Mouse (Mus musculus) liver, embryonic 16.5 days (tissue): Measurements from ENCODE around the gene Sarm1. TPM values are rescaled to one million over a fixed set of nuclear protein-coding genes. Genes with fewer than 3 reads are reported as not detected.

Experiments
- ATAC-seq: fragments of 200-750 bp; cut with Nextera tagmentation; 2 replicates; pipeline ENCODE4 v1.8.0; 2017; ENCODE audit warnings: low read depth, mild to moderate bottlenecking, moderate number of reproducible peaks, moderate library complexity
- H3K27ac ChIP-seq: fragments of 300-500 bp; sonication (generic); 2 replicates; pipeline ENCODE4 v1.5.1; 2014; ENCODE audit warnings: mild to moderate bottlenecking, low read length
- H3K27me3 ChIP-seq: fragments of 300-500 bp; sonication (generic); 2 replicates; pipeline ENCODE4 v1.6.1; 2014; ENCODE audit warnings: low read depth, low read length, mixed read lengths; ENCODE audit not compliant: control insufficient read depth, insufficient read depth
- H3K36me3 ChIP-seq: fragments of 300-500 bp; sonication (generic); 2 replicates; pipeline ENCODE4 v1.6.1; 2014; ENCODE audit warnings: mild to moderate bottlenecking; ENCODE audit not compliant: control insufficient read depth, insufficient read depth
- H3K4me1 ChIP-seq: fragments of 300-500 bp; sonication (generic); 2 replicates; pipeline ENCODE4 v1.6.1; 2014; ENCODE audit warnings: low read depth, low read length, mixed read lengths; ENCODE audit not compliant: control insufficient read depth
- H3K4me2 ChIP-seq: fragments of 300-500 bp; sonication (generic); 2 replicates; pipeline ENCODE4 v1.6.1; 2014; ENCODE audit warnings: low read depth, low read length, mixed read lengths
- H3K4me3 ChIP-seq: fragments of 300-500 bp; sonication (generic); 2 replicates; pipeline ENCODE4 v1.5.1; 2014; ENCODE audit warnings: low read depth, mild to moderate bottlenecking, low read length
- H3K9ac ChIP-seq: fragments of 300-500 bp; sonication (generic); 2 replicates; pipeline ENCODE4 v1.6.1; 2014; ENCODE audit warnings: low read depth, low read length
- H3K9me3 ChIP-seq: fragments of 300-500 bp; sonication (generic); replicated peaks from 2 replicates; pipeline ENCODE4 v1.6.1; 2016; ENCODE audit warnings: low read length; ENCODE audit not compliant: control insufficient read depth
- WGBS: fragments of 180-500 bp; shearing (Covaris S2); extraction: QIAGEN DNeasy Blood & Tissue Kit; methylation state at CpG from one replicate; pipeline ENCODE4 v1.1.7; 2014; ENCODE audit not compliant: insufficient replicate concordance; 5-methylcytosine and 5-hydroxymethylcytosine counted together
- polyA plus RNA-seq: library from polyadenylated mRNA; unstranded; fragments of >200 nt; fragmentation: Nextera tagmentation; extraction: Ambion mirVana; gene quantifications from 2 replicates; pipeline ENCODE4 v1.2.1, GENCODE M21; 2015

The Sarm1 gene
- polyA plus RNA-seq, 1 experiment from 2014 or later, result 0.14 TPM

DNA sequence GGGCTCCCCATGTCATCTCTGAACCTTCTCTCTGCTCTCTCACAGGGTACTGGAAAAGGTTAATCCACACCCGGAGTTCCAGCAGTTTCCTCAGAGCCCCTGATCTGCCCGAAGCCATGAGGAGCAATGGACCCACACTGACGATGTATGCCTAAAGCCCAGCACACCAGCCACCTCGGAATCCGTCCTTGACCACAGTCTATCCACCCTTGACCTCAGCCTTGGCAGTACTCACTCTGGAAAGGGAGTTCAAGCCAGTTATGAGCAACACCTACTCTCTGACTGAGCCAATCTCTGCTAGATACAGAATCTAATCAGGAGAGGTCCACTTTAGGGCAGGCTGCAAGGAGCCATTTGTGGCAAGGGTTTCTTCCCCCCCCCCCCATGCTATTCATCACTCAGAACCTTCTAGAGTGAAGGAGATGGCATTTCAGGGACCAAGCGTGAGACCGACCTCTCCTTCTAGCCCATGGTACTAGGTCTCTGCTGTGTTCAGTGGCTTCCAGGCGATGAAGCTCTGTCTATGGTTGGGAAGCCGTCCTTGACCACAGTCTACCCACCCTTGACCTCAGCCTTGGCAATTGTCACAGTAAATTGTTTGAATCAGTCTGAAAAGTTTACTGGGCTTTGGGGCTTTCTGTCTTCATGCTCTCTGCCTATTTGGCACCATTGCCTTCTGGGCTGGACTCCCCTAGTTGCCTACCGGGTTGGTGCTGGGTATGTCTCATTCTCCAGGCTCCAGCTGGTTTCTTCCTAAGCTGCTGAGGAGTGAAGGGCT, 26.0 kb downstream of the Sarm1 start:
- H3K4me2 ChIP-seq, result no peak overlapping the region
- ATAC-seq, result no peak
- H3K36me3 ChIP-seq, result no peaks in the 10 kb centered on the region
- H3K4me3 ChIP-seq, result no peak overlapping the region
- no peaks in the 10 kb centered on the region for H3K9me3 ChIP-seq
- H3K4me1 ChIP-seq, result peaks cover under 1% of the 10 kb centered on the region; the same call in 1 of the 2 replicates
- H3K27ac ChIP-seq, result no peak overlapping the region
- H3K27me3 ChIP-seq, result no peaks in the 10 kb centered on the region
- 65% methylated on average over 10 of the region's 10 CpGs for WGBS
- H3K9ac ChIP-seq, result no peak overlapping the region

- WGBS, result 38% methylated on average over 3 of the region's 3 CpGs
- no peak for ATAC-seq
- H3K27me3 ChIP-seq, result no peaks in the 10 kb centered on the region
- no peak overlapping the region for H3K27ac ChIP-seq
- H3K4me3 ChIP-seq, result no peak overlapping the region
- peaks cover 24% of the 10 kb centered on the region for H3K4me1 ChIP-seq
- H3K4me2 ChIP-seq, result no peak overlapping the region
- no peak overlapping the region for H3K9ac ChIP-seq
- no peaks in the 10 kb centered on the region for H3K9me3 ChIP-seq
- H3K36me3 ChIP-seq, result no peaks in the 10 kb centered on the region
These were observed 29.6 kb downstream of the Sarm1 start for GRCm38 (mm10) chr11:78467932-78468331.

DNA sequence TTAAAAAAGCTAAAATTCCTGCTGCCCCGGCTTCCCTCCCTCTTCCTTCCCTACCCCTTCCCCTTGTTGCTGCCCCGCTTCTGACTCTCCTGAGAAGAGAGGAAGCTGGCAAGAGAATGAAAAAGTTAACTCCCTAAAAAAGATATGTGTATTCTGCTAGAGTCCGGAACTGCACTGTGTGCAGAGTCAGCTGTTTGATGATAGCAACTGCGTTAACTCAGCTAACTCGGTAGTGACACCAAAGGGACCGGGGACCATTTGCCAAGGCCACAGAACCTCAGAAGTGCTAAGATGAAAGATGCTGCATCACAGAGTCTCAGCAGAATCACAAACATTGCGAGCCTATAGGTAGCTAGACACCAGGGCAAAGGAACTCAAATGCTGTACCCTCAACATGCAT, 30.0 kb downstream of the Sarm1 start:
- Histone ChIP-seq H3K27me3 (no peaks in the 10 kb centered on the region), H3K4me2 (no peak overlapping the region), H3K9ac (no peak overlapping the region), H3K36me3 (no peaks in the 10 kb centered on the region), H3K9me3 (no peaks in the 10 kb centered on the region), H3K27ac (no peak overlapping the region), H3K4me1 (peaks cover 24% of the 10 kb centered on the region), H3K4me3 (no peak overlapping the region)
- 62% methylated on average over 7 of the region's 7 CpGs for WGBS
- ATAC-seq, result no peak

DNA sequence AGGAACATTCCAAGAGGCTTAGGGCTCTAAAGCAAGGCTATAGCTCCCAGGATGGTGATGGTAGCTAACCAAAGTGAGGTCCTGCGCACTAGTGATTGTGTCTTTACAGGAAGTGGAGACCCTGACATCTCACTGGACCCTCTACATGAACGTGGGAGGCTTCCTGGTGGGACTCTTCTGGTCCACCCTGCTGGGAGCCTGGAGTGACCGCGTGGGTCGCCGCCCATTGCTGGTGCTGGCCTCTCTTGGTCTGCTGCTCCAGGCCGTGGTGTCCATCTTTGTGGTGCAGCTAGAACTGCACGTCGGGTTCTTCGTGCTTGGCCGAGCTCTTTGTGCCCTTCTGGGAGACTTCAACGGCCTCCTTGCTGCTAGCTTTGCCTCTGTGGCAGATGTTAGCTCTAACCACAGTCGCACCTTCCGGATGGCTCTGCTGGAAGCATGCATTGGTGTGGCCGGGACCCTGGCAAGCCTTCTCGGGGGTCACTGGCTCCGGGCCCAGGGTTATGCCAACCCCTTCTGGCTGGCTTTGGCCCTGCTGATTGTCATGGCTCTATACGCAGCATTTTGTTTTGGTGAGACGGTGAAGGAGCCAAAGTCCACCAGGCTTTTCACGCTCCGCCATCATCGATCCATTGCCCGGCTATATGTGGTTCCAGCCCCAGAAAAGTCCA, 31.2 kb downstream of the Sarm1 start:
- no peak overlapping the region for H3K27ac ChIP-seq
- H3K4me3 ChIP-seq, result peak overlapping the region; percentile 69
- ATAC-seq, result no peak
- H3K27me3 ChIP-seq, result no peaks in the 10 kb centered on the region
- 61% methylated on average over 23 of the region's 23 CpGs for WGBS
- peaks cover 4% of the 10 kb centered on the region; the same call in 1 of the 2 replicates for H3K9me3 ChIP-seq
- H3K9ac ChIP-seq, result peak overlapping the region; percentile 31; the same call in 1 of the 2 replicates
- peak overlapping the region; percentile 80 for H3K4me2 ChIP-seq
- H3K4me1 ChIP-seq, result peaks cover 24% of the 10 kb centered on the region
- H3K36me3 ChIP-seq, result no peaks in the 10 kb centered on the region

DNA sequence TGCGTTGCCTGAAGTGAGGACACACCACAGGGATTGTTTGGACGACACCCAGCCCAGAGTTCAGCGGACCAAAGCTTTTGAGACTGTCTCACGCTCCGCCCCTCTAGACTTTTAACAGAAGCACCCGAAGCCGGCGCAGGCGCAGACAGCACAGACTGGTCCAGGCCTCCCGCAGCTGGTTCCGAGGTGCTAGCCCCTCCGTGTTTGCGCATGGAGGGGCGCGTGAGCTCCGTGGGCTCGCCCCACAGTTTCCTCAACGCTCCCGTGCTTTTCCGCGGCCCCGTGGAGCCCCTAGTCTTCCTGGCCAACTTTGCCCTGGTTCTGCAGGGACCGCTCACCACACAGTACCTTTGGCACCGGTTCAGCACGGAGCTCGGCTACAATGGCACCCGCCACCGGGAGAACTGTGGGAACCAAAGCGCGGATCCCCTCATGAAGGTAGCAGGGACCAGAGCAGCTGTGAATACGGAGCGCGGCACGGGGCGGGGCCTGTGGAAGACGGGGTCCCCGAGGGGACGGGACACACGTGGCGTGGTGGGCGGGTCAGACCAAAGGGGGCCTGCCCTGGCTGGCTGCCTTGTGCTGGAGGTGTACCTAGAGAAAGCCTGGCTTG, 31.9 kb downstream of the Sarm1 start, which contains the start of gene Slc46a1:
Slc46a1 (plus strand) TSS at position 130 of the 613 bp plus-strand sequence.
- peaks cover 24% of the 10 kb centered on the region for H3K4me1 ChIP-seq
- H3K4me2 ChIP-seq, result peak within 1 kb of the TSS; percentile 80
- H3K4me3 ChIP-seq, result peak within 1 kb of the TSS; percentile 69
- under 1% methylated on average over 41 of the region's 41 CpGs for WGBS
- H3K9me3 ChIP-seq, result peaks cover 4% of the 10 kb centered on the region; the same call in 1 of the 2 replicates
- peak within 1 kb of the TSS; percentile 71 for H3K9ac ChIP-seq
- H3K27ac ChIP-seq, result peak within 1 kb of the TSS; percentile 85
- no peaks in the 10 kb centered on the region for H3K36me3 ChIP-seq
- no peaks in the 10 kb centered on the region for H3K27me3 ChIP-seq
- ATAC-seq, result peak; percentile 94

GRCm38 (mm10) chr11:78465116-78465515, 32.4 kb downstream of the Sarm1 start:
- H3K9ac ChIP-seq, result no peak overlapping the region
- ATAC-seq, result no peak
- no peaks in the 10 kb centered on the region for H3K36me3 ChIP-seq
- peak overlapping the region; percentile 69 for H3K4me3 ChIP-seq
- peaks cover 4% of the 10 kb centered on the region; the same call in 1 of the 2 replicates for H3K9me3 ChIP-seq
- H3K27ac ChIP-seq, result no peak overlapping the region
- no peaks in the 10 kb centered on the region for H3K27me3 ChIP-seq
- H3K4me2 ChIP-seq, result peak overlapping the region; percentile 80
- H3K4me1 ChIP-seq, result peaks cover 24% of the 10 kb centered on the region
- 47% methylated on average over 9 of the region's 9 CpGs for WGBS

DNA sequence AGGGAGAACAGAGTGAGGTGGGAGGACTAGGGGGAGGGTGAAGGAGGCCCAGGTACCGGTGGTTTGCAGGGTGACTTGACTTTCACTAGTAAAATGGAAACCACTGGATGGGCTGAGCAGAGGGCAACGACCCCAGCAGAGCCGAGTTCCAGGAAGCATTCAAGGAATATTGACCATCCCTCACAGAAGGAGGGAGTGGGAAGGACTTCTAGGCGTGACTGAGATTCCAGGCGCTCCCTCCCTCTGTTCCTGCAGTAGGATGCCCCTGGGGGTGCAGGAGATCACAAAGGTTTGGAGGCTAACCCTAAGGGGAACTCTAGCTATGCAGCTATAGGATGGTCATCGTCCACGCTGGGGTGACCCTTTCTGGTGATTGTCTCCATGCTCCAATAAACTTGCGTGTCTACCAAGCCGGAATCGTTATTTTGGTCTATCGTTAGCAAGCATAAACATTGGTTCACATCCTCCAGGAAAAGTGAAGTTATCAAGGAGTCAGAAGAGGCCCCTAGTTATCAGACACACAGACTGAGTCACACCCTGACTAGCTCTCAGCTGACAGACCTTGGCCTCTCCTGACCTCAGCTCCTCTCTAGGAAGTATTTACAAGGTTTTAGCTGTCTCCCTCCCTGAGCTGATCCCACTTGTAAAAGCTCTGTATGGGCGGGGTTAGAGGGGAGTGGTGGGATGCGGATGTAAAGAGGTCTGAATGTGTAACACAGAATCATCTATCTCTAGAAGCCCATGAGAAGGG, 34.1 kb downstream of the Sarm1 start:
- no peaks in the 10 kb centered on the region for H3K36me3 ChIP-seq
- H3K9ac ChIP-seq, result no peak overlapping the region
- WGBS, result 45% methylated on average over 13 of the region's 13 CpGs
- H3K4me1 ChIP-seq, result peaks cover 24% of the 10 kb centered on the region
- ATAC-seq, result no peak
- H3K9me3 ChIP-seq, result peaks cover 4% of the 10 kb centered on the region; the same call in 1 of the 2 replicates
- H3K27ac ChIP-seq, result no peak overlapping the region
- H3K4me2 ChIP-seq, result no peak overlapping the region
- H3K27me3 ChIP-seq, result no peaks in the 10 kb centered on the region
- no peak overlapping the region for H3K4me3 ChIP-seq

DNA sequence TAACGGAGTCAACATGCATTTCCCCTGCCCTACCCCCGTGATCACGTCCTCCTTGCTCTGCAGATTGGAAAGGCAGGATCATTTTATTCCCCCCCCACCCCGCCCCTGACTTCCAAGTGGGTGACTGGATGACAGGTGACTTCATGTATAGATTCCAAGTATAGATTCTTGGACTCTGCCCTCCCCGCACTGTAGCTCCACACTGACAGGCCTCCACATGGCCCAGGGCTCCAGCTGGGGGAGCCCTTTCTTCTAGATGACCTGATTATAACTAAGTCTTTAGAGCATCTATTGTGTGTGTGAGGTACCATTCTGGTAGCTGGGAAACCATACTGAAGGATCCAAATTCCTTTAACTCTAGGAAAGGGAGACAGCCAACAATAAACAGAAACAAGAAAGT, 34.9 kb downstream of the Sarm1 start:
- Histone ChIP-seq H3K4me3 (no peak overlapping the region), H3K4me1 (peaks cover 24% of the 10 kb centered on the region), H3K9me3 (peaks cover 4% of the 10 kb centered on the region; the same call in 1 of the 2 replicates), H3K4me2 (no peak overlapping the region), H3K9ac (no peak overlapping the region), H3K36me3 (no peaks in the 10 kb centered on the region), H3K27me3 (no peaks in the 10 kb centered on the region), H3K27ac (no peak overlapping the region)
- no peak for ATAC-seq
- WGBS, result 59% methylated on average over 5 of the region's 5 CpGs
